Mouse (Mus musculus) testis, adult 2 months (tissue): ENCODE data around the gene Cpsf4. TPM values are rescaled to one million over a fixed set of nuclear protein-coding genes. Genes with fewer than 3 reads are reported as not detected.
"Not testable (repeated sequence)": the region's sequence is repeated elsewhere in the genome, so short reads cannot be mapped to it uniquely, and the experiment has no call there.

Experiments used
- H3K27ac ChIP-seq: fragments of 200-500 bp; 2 replicates; pipeline ENCODE4 v1.5.1; 2012; ENCODE audit warnings: low read depth, low read length; ENCODE audit not compliant: control insufficient read depth, insufficient read depth
- H3K27me3 ChIP-seq: fragments of 200-500 bp; 2 replicates; pipeline ENCODE4 v1.6.1; 2012; ENCODE audit warnings: mild to moderate bottlenecking, low read length, moderate library complexity; ENCODE audit not compliant: control insufficient read depth, insufficient read depth
- H3K36me3 ChIP-seq: fragments of 200-500 bp; 2 replicates; pipeline ENCODE4 v1.6.1; 2012; ENCODE audit warnings: mild to moderate bottlenecking, low read length; ENCODE audit not compliant: control insufficient read depth, insufficient read depth
- H3K4me1 ChIP-seq: fragments of 200-500 bp; 2 replicates; pipeline ENCODE4 v1.6.1; 2012; ENCODE audit warnings: low read length; ENCODE audit not compliant: control insufficient read depth, insufficient read depth
- H3K4me3 ChIP-seq: fragments of 200-500 bp; 2 replicates; pipeline ENCODE4 v1.5.1; 2012; ENCODE audit warnings: low read depth, mild to moderate bottlenecking, low read length, moderate library complexity, mixed read lengths; ENCODE audit not compliant: control insufficient read depth
- CTCF ChIP-seq: fragments of 200-500 bp; IDR thresholded peaks from 2 replicates; pipeline ENCODE4 v1.5.1; 2012; ENCODE audit warnings: low read depth, mild to moderate bottlenecking, inconsistent platforms, low read length, moderate library complexity; ENCODE audit not compliant: control insufficient read depth, insufficient read depth, insufficient replicate concordance
- POLR2A ChIP-seq: fragments of 200-500 bp; IDR thresholded peaks from 2 replicates; pipeline ENCODE4 v1.6.1; 2012; ENCODE audit warnings: low read depth, mild to moderate bottlenecking, inconsistent platforms, low read length, moderate library complexity; ENCODE audit not compliant: control insufficient read depth
- polyA plus RNA-seq: library from polyadenylated mRNA; depleted of rRNA; stranded (reverse); fragments of >200 nt; gene quantifications from 2 replicates; pipeline ENCODE4 v1.2.3, GENCODE M21; 2012

Cpsf4 gene
- polyA plus RNA-seq, 1 experiment, result 23.0 TPM

DNA sequence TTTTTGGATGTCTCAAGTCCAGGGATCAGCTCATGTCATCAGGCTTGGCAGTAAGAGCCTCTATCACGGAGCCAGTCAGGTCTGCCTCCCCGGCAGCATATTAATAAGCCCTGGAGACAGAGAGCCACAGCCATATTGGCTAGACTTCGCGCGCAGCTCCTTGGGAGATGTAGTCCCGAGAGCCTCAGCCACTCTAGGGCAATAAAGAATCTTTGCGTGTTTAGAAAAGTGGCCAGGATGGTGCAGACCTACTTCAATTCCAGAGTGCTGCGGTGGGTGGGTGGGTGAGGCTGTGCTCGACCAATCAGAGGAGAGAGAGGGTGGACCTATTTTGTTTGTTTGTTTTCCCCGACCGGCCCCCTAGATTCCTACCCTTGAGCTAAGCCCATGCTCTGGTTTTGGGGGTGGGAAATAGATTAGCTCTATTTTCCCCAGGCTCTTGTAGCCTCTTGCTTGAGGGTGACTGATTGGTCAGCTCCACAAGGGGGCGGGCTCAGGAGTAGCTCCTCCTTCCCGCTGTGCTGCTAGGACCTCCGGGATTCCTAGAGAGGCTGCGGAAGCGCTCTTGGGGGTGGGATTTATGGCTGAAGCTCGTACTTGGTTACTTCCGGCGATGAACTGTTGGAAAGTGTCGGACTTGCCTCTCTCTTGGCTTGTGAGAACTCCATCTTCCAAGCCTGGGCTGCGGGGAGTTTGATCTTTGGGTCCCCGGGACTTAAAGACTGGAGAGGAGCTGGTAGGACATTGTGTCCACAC is 37.1 kb downstream of the Cpsf4 start, which contains the start of gene Zkscan5:
TSS of gene Zkscan5 (plus strand) at position 627 of the 756 bp plus-strand sequence.
- Histone ChIP-seq H3K27ac (peak within 1 kb of the TSS; percentile 81), H3K4me1 (peaks cover 11% of the 10 kb centered on the region), H3K36me3 (0 out of 2 replicates have a peak, but pooled peaks cover 1% of the 10 kb centered on the region), H3K4me3 (peak within 1 kb of the TSS; percentile 92), H3K27me3 (no peaks in the 10 kb centered on the region)
- peak; percentile 71 for TF ChIP-seq POLR2A
- TF ChIP-seq CTCF, result no peak

DNA sequence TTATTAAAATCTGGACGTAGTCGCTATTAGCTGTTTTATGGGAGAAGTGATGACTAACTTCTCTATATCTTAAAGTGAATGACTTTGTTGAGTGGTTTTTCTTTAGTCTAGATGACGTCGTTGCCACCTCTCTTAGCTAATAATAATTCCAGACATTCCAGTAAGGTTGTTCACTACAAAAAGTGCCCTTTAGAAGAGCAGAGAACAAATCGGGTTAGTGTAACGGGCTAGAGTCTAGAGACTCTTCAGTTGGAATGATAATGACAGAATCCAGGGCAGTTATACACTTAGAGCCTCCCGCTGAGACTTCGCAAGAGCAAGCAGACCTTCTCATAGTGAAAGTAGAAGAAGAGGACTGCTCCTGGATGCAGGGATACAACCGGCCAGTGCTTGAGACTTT is 38.0 kb downstream of the Cpsf4 start:
- Histone ChIP-seq H3K4me1 (peaks cover 11% of the 10 kb centered on the region), H3K27ac (no peak overlapping the region), H3K36me3 (0 out of 2 replicates have a peak, but pooled peaks cover 1% of the 10 kb centered on the region), H3K27me3 (no peaks in the 10 kb centered on the region), H3K4me3 (peak overlapping the region; percentile 66)
- TF ChIP-seq CTCF (no peak), POLR2A (no peak)

DNA sequence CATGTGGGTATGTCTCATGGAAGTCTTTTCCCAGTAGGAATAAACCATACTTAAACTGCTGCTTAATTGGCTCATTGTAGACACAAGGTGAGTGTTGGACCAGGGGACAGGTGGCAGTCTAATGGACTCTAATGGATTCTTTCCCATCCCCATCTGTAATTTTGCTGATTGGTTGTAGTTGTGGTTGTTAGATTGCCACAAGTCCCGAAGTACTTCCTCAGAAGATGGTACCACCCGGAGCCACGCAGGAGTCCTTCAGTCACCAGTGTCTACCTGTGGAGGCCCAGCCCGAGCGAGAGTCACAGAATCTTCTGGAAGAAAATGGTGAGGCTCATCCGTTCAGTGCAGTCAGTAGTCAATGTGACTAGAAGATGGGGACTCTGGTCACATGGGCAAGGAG is 40.4 kb downstream of the Cpsf4 start:
- peaks cover 8% of the 10 kb centered on the region for H3K4me1 ChIP-seq
- 0 out of 2 replicates have a peak, but pooled peaks cover 1% of the 10 kb centered on the region for H3K36me3 ChIP-seq
- H3K27me3 ChIP-seq, result no peaks in the 10 kb centered on the region
- no peak overlapping the region for H3K27ac ChIP-seq
- H3K4me3 ChIP-seq, result no peak overlapping the region
- TF ChIP-seq POLR2A (no peak), CTCF (no peak)

DNA sequence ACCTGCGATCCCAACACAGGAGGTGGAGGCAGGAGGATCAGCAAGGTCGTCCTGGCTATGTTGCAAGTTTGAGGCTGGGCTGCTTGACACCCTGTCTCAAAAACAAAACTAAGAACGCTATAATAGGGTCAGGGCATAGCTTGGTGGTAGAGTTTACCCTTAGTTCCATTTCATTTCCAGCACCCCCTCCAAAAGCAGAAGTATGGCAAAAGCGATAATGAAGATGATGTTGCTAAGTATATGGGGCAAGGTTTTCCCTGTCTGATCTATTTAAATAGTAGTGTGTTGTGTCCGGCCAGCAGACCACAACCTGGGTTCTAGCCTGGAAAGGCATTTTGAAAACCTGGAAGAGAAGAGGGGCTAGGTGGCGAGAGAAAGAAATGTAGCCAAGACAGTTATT is 40.9 kb downstream of the Cpsf4 start:
- no peak for TF ChIP-seq POLR2A
- TF ChIP-seq CTCF, result no peak
- 0 out of 2 replicates have a peak, but pooled peaks cover 1% of the 10 kb centered on the region for H3K36me3 ChIP-seq
- no peaks in the 10 kb centered on the region for H3K27me3 ChIP-seq
- H3K4me3 ChIP-seq, result no peak overlapping the region
- peaks cover 5% of the 10 kb centered on the region for H3K4me1 ChIP-seq
- H3K27ac ChIP-seq, result no peak overlapping the region

DNA sequence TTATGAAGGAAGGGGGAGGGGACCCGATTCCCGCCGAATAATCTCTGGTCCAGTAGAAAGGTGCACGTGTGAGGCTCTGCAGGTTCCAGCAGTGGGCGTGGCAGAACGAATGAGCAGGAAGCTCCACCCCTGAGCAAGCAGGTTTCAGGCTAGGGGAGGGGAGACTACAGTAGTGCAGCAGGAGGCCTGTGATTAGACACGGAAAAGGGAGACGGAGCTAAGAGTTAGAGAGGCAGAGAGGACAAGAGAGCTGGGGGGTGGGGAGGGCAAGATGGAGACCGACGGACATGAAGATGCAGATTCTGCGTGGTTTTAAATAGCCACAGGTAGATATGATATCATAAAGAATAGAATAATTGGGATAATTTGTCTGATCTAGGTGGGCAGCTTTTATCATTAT is 41.4 kb downstream of the Cpsf4 start:
- H3K36me3 ChIP-seq, result not testable (repeated sequence)

DNA sequence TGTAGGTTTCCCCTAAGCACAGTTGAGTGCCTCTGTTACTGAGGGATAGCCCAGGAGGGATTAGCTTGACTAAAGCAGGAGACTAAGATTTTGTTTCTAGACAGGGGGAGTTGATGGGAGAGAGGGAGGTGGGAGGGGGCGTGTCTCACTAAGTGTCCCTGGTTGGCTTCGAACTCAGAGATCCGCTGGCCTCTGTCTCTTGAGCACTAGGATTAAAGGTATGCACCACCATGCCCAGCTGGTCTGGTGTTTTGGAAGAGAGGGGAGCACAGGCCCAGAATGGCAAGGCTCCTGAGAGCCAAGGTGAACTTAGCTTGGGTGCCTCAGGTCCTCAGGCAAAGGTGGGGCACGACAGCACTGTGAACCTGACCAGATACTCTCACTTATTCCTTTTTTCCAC is 44.3 kb downstream of the Cpsf4 start:
- TF ChIP-seq CTCF (no peak), POLR2A (no peak)
- no peaks in the 10 kb centered on the region; the same call in 1 of the 2 replicates for H3K4me1 ChIP-seq

More for the DNA sequence above, 41.4 kb downstream of the Cpsf4 start:
- H3K4me3 ChIP-seq, H3K4me1 ChIP-seq, H3K27ac ChIP-seq, H3K27me3 ChIP-seq: not testable (repeated sequence)

DNA sequence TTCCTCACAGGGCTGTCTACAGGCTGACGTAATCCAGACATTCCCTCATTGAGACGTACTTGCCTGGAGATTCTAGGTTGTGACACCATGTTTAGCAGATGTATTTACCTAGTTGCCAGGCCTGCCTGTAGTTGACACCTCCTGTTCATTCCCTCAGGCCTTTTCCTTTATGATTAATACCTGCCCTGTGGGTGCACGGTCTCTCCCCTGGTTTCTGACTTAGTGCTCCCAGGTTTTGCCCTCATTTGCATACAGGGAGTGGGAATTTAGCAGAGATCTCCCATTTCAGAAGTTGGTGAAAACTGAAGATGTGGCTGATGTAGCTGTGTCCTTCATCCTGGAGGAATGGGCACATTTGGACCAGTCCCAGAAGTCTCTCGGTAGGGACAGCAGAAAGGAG is 45.2 kb downstream of the Cpsf4 start:
- H3K27ac ChIP-seq, result no peak overlapping the region
- TF ChIP-seq POLR2A (no peak), CTCF (no peak)
- no peak overlapping the region for H3K4me3 ChIP-seq
- peaks cover 4% of the 10 kb centered on the region; the same call in 1 of the 2 replicates for H3K36me3 ChIP-seq
- no peaks in the 10 kb centered on the region for H3K27me3 ChIP-seq
- H3K4me1 ChIP-seq, result no peaks in the 10 kb centered on the region; the same call in 1 of the 2 replicates

More for the DNA sequence above, 44.3 kb downstream of the Cpsf4 start:
- peaks cover 4% of the 10 kb centered on the region; the same call in 1 of the 2 replicates for H3K36me3 ChIP-seq
- no peaks in the 10 kb centered on the region for H3K27me3 ChIP-seq
- H3K4me3 ChIP-seq, result no peak overlapping the region
- no peak overlapping the region for H3K27ac ChIP-seq
